Mouse (Mus musculus): Measurements from ENCODE around the gene Gm11565.
"Not testable (repeated sequence)": the region's sequence is repeated elsewhere in the genome, so short reads cannot be mapped to it uniquely, and the experiment has no call there.

Gm11565 gene

GRCm38 (mm10) chr11:99914451-99914850 lies at the start of gene Gm11565:
TSS of gene Gm11565 (plus strand) at chr11:99914751.
- DNase-seq (ENCODE audit: low read depth, low spot score), result no peak

- DNase-seq (ENCODE audit: low read depth, low spot score), result not testable (repeated sequence)
These were observed 41.5 kb upstream of the Gm11565 start, which contains the start of gene Krtap9-1 for GRCm38 (mm10) chr11:99873089-99873488. TSS of gene Krtap9-1 (plus strand) at chr11:99873389.

GRCm38 (mm10) chr11:99878887-99879286 lies 35.7 kb upstream of the Gm11565 start, which contains the start of gene Gm11567:
TSS of gene Gm11567 (plus strand) at chr11:99879187.
- DNase-seq (ENCODE audit: low read depth, low spot score), result not testable (repeated sequence)

GRCm38 (mm10) chr11:99907620-99908019 lies 6.9 kb upstream of the Gm11565 start, which contains the start of gene Krtap31-1:
TSS of gene Krtap31-1 (plus strand) at chr11:99907920.
- no peak for DNase-seq (ENCODE audit: low read depth, low spot score)

- DNase-seq (ENCODE audit: low read depth, low spot score), result no peak
These were observed 21.4 kb downstream of the Gm11565 start, which contains the start of gene Krtap31-2 for GRCm38 (mm10) chr11:99935991-99936390. TSS of gene Krtap31-2 (plus strand) at chr11:99936291.

GRCm38 (mm10) chr11:99937751-99938264 lies 23.3 kb downstream of the Gm11565 start:
- DNase-seq (ENCODE audit: low read depth, low spot score), result peak; percentile 61

GRCm38 (mm10) chr11:99948175-99948574 lies 33.6 kb downstream of the Gm11565 start, which contains the start of gene Krtap9-5:
TSS of gene Krtap9-5 (plus strand) at chr11:99948475.
- DNase-seq (ENCODE audit: low read depth, low spot score), result no peak

GRCm38 (mm10) chr11:99964213-99964612 lies 49.7 kb downstream of the Gm11565 start:
- peak; percentile 57 for DNase-seq (ENCODE audit: low read depth, low spot score)

All from R1 (cell line).